Mouse (Mus musculus): ENCODE measurements around the gene Troap. TPM values are rescaled to one million over a fixed set of nuclear protein-coding genes. Genes with fewer than 3 reads are reported as not detected.
A peak's percentile ranks its signal among the peaks of the same experiment; 100 is the strongest.

Troap gene
- polyA plus RNA-seq, 1 experiment from 2014 or later: 7.1 TPM

DNA sequence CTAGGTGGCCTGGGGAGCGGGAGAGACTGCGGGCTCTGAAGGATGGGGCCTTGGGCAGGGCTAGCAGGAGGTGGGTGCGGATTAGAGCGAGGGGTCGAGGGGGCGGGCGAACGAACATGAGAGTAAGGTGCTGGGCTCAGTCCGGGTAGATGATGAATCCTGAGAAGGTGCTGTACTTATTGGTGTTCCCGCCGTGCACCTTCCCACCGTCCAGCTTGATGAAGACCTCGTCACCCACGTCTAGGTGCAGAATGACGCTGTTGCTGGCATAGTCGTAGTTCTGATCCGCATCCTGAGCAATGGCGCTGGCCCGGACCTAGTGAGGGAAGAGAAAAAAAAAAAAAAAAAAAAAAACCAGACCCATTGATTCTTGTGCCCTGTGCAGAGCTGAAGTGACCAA is 10.2 kb downstream of the Troap start:
- Histone ChIP-seq H3K9ac (ENCODE audit: low read length) (no peak overlapping the region), H3K36me3 (ENCODE audit: control insufficient read depth, insufficient read depth, low read length) (no peaks in the 10 kb centered on the region; the same call in 1 of the 2 replicates), H3K4me2 (replicated peaks; ENCODE audit: low read depth) (no peak overlapping the region), H3K4me1 (replicated peaks; ENCODE audit: control insufficient read depth, insufficient read depth) (no peaks in the 10 kb centered on the region), H3K27ac (replicated peaks) (no peak overlapping the region), H3K4me3 (ENCODE audit: low read depth, low read length) (no peak overlapping the region), H3K9me3 (ENCODE audit: control insufficient read depth, low read length) (no peaks in the 10 kb centered on the region), H3K27me3 (ENCODE audit: control insufficient read depth, insufficient read depth, low read length) (peaks cover 18% of the 10 kb centered on the region; the same call in 1 of the 2 replicates)
- no peak for DNase-seq (ENCODE audit: low spot score)
- 23% methylated on average over 19 of the region's 19 CpGs for WGBS
- ATAC-seq (ENCODE audit: low FRiP score, low TSS enrichment): no peak
- TF ChIP-seq CTCF (IDR thresholded peaks at IDR 0.05; ENCODE audit: low read depth): no peak
- TF ChIP-seq EP300 (optimal IDR thresholded peaks at IDR 0.05): no peak

DNA sequence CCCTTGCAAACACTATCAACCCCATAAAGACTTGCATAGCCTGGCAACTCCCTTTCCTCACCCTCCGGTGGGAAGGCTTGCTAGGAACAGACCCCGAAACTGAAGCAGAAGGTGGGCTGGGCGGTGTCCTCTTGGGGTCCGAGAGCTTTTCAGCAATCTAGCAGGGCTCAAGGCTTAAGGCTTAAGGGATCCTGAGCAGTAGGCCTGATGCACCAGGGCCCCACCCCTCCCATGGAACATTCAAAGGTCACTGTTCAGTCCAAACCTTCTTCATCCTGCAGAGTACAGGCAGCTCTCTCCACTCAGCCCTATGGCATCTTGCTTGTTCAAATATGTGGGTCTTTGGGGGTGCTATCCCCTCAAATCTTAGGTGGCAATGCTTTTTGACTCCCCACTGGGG is 11.6 kb downstream of the Troap start:
- H3K27ac ChIP-seq (replicated peaks): no peak overlapping the region
- no peak overlapping the region for H3K4me3 ChIP-seq (ENCODE audit: low read depth, low read length)
- DNase-seq (ENCODE audit: low spot score) (no peak), ATAC-seq (ENCODE audit: low FRiP score, low TSS enrichment) (no peak)
- H3K9ac ChIP-seq (ENCODE audit: low read length): no peak overlapping the region
- no peaks in the 10 kb centered on the region for H3K9me3 ChIP-seq (ENCODE audit: control insufficient read depth, low read length)
- no peak for TF ChIP-seq CTCF (IDR thresholded peaks at IDR 0.05; ENCODE audit: low read depth)
- TF ChIP-seq EP300 (optimal IDR thresholded peaks at IDR 0.05): no peak
- H3K27me3 ChIP-seq (ENCODE audit: control insufficient read depth, insufficient read depth, low read length): peaks cover 18% of the 10 kb centered on the region; the same call in 1 of the 2 replicates
- H3K4me2 ChIP-seq (replicated peaks; ENCODE audit: low read depth): no peak overlapping the region
- no peaks in the 10 kb centered on the region for H3K4me1 ChIP-seq (replicated peaks; ENCODE audit: control insufficient read depth, insufficient read depth)
- no peaks in the 10 kb centered on the region; the same call in 1 of the 2 replicates for H3K36me3 ChIP-seq (ENCODE audit: control insufficient read depth, insufficient read depth, low read length)
- 85% methylated on average over 4 of the region's 4 CpGs for WGBS

DNA sequence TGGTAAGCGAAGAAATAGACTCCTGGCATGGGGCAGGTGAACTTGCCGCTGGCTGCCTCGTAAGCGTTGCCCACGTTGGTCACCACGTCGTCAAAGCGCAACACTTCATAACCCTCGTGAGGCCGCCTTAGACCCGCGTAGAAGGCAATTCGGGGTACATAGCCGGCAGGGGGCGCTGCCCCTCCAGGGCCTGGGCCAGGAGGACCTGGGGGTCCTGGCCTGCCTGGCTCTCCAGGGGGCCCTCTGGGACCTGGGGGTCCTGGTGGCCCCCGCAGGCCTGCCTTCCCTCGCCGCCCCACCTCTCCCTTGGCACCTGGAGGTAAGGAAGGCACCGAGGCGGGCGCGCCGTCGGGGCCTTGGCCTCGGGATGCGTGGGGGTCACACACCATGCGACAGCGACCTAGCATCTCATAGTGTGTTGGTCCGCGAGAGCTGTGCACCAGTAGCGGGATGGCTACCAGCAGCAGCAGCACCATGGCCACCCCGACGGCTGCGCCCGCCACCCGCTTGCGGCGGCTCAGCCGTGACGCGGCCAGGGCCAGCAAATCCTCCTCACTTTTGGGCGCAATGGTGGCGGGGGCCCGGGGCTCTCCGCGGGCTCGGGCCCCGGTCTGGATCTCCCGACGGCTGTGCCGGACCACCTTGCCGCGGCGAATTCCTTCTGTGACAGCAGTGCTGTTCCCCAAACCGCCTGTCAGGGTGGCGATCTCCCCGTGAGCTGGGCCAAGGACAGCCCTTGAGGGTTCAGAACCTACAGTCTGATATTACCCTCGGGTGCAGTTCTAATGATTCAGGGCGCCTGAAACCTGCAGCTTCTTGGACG is 13.1 kb downstream of the Troap start, which contains the start of gene C1ql4:
C1ql4 (minus strand) TSS at position 565 of the 823 bp plus-strand sequence.
- peak within 1 kb of the TSS; percentile 27 for H3K4me3 ChIP-seq (ENCODE audit: low read depth, low read length)
- H3K4me1 ChIP-seq (replicated peaks; ENCODE audit: control insufficient read depth, insufficient read depth): no peaks in the 10 kb centered on the region
- peak within 1 kb of the TSS; percentile 45 for H3K4me2 ChIP-seq (replicated peaks; ENCODE audit: low read depth)
- DNase-seq (ENCODE audit: low spot score) (peak; percentile 65), ATAC-seq (ENCODE audit: low FRiP score, low TSS enrichment) (no peak)
- H3K9ac ChIP-seq (ENCODE audit: low read length): 0 out of 2 replicates have a peak within 1 kb of the TSS, but pooled peaks have one; percentile 31
- 11% methylated on average over 60 of the region's 60 CpGs for WGBS
- no peaks in the 10 kb centered on the region for H3K9me3 ChIP-seq (ENCODE audit: control insufficient read depth, low read length)
- H3K36me3 ChIP-seq (ENCODE audit: control insufficient read depth, insufficient read depth, low read length): no peaks in the 10 kb centered on the region
- TF ChIP-seq CTCF (IDR thresholded peaks at IDR 0.05; ENCODE audit: low read depth): peak; percentile 72
- no peak for TF ChIP-seq EP300 (optimal IDR thresholded peaks at IDR 0.05)
- H3K27me3 ChIP-seq (ENCODE audit: control insufficient read depth, insufficient read depth, low read length): peaks cover 18% of the 10 kb centered on the region; the same call in 1 of the 2 replicates
- no peak within 1 kb of the TSS for H3K27ac ChIP-seq (replicated peaks)

DNA sequence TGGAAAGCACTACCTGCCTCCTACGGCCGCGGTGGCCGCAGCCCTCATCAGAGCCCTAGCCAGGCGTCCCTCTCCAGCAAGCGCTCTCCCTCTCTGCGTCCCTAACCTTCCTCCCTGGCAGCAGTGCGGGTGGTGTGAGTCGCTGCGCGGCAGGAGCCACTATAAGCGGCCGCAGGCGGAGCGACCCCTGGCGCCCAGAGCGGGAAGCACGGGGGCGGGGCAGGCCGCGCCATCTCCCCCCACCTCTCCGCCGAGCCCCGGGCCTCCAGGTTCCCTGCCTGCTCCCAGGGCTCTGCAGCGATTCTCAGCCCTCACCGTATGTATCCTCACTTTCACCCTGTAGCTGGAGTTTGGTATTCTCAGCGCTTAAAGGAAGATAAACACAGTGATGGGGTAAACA is 13.9 kb downstream of the Troap start:
- Histone ChIP-seq H3K27ac (replicated peaks) (no peak overlapping the region), H3K36me3 (ENCODE audit: control insufficient read depth, insufficient read depth, low read length) (no peaks in the 10 kb centered on the region), H3K9ac (ENCODE audit: low read length) (0 out of 2 replicates have a peak overlapping the region, but pooled peaks have one; percentile 31), H3K4me1 (replicated peaks; ENCODE audit: control insufficient read depth, insufficient read depth) (no peaks in the 10 kb centered on the region), H3K9me3 (ENCODE audit: control insufficient read depth, low read length) (no peaks in the 10 kb centered on the region), H3K4me2 (replicated peaks; ENCODE audit: low read depth) (peak overlapping the region; percentile 45), H3K27me3 (ENCODE audit: control insufficient read depth, insufficient read depth, low read length) (peaks cover 23% of the 10 kb centered on the region; the same call in 1 of the 2 replicates), H3K4me3 (ENCODE audit: low read depth, low read length) (peak overlapping the region; percentile 27)
- DNase-seq (ENCODE audit: low spot score): peak; percentile 89
- WGBS: 1% methylated on average over 26 of the region's 27 CpGs
- TF ChIP-seq EP300 (optimal IDR thresholded peaks at IDR 0.05) (no peak), CTCF (IDR thresholded peaks at IDR 0.05; ENCODE audit: low read depth) (peak; percentile 87)
- peak; percentile 79 for ATAC-seq (ENCODE audit: low FRiP score, low TSS enrichment)

DNA sequence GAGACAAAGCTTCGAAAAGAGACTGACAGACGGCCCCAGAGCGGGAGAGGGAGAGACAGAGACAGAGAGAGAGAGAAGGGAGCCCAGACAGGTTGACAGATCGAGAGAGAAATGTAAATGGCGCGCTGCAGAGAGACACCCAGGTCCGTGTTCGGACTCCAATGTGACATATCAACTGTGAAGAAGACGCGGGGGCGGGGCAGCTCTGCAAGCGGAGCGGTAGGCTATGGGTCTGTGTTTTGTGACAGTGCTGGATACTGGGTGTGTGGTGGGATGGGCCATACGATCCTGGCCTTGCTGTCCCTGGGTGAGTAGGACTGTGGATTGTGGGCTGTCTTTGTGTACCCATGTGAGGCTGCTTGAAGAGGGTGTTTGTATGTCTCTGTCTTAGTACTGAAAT is 14.7 kb downstream of the Troap start:
- H3K4me1 ChIP-seq (replicated peaks; ENCODE audit: control insufficient read depth, insufficient read depth): 0 out of 2 replicates have a peak, but pooled peaks cover 3% of the 10 kb centered on the region
- H3K36me3 ChIP-seq (ENCODE audit: control insufficient read depth, insufficient read depth, low read length): no peaks in the 10 kb centered on the region
- WGBS: 29% methylated on average over 14 of the region's 14 CpGs
- peaks cover 23% of the 10 kb centered on the region; the same call in 1 of the 2 replicates for H3K27me3 ChIP-seq (ENCODE audit: control insufficient read depth, insufficient read depth, low read length)
- H3K9me3 ChIP-seq (ENCODE audit: control insufficient read depth, low read length): no peaks in the 10 kb centered on the region
- H3K4me2 ChIP-seq (replicated peaks; ENCODE audit: low read depth): peak overlapping the region; percentile 45; the same call in 1 of the 2 replicates
- TF ChIP-seq CTCF (IDR thresholded peaks at IDR 0.05; ENCODE audit: low read depth) (no peak), EP300 (optimal IDR thresholded peaks at IDR 0.05) (no peak)
- DNase-seq (ENCODE audit: low spot score) (no peak), ATAC-seq (ENCODE audit: low FRiP score, low TSS enrichment) (no peak)
- H3K4me3 ChIP-seq (ENCODE audit: low read depth, low read length): no peak overlapping the region
- no peak overlapping the region for H3K27ac ChIP-seq (replicated peaks)
- no peak overlapping the region for H3K9ac ChIP-seq (ENCODE audit: low read length)

DNA sequence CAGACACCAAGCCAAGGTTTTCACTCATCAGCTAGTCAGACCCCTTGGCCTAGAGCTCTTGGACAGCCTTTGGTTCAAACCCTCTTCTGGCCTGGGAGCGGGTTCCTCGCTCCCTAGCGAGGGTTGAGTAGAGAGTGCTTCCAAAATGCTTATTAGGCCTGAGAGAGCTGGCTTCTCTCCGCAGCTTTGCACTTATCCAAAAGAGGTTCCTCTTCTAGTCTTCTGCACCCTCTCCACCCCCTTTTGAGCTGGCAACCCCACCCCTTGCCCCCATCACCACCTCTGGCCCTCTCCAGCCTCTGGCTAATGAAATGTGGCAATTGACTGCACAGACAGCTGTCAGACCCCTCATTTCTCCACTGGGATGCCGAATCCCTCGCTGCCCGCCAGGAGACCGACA is 18.5 kb downstream of the Troap start, which contains the start of gene Dnajc22:
Dnajc22 (plus strand) TSS at position 301 of the 400 bp plus-strand sequence.
- H3K4me2 ChIP-seq (replicated peaks; ENCODE audit: low read depth): peak within 1 kb of the TSS; percentile 64
- peaks cover 3% of the 10 kb centered on the region; the same call in 1 of the 2 replicates for H3K4me1 ChIP-seq (replicated peaks; ENCODE audit: control insufficient read depth, insufficient read depth)
- H3K36me3 ChIP-seq (ENCODE audit: control insufficient read depth, insufficient read depth, low read length): no peaks in the 10 kb centered on the region
- H3K4me3 ChIP-seq (ENCODE audit: low read depth, low read length): peak within 1 kb of the TSS; percentile 38
- H3K27me3 ChIP-seq (ENCODE audit: control insufficient read depth, insufficient read depth, low read length): peaks cover 28% of the 10 kb centered on the region; the same call in 1 of the 2 replicates
- H3K27ac ChIP-seq (replicated peaks): no peak within 1 kb of the TSS
- H3K9ac ChIP-seq (ENCODE audit: low read length): peak within 1 kb of the TSS; percentile 31
- H3K9me3 ChIP-seq (ENCODE audit: control insufficient read depth, low read length): no peaks in the 10 kb centered on the region
- DNase-seq (ENCODE audit: low spot score) (no peak), ATAC-seq (ENCODE audit: low FRiP score, low TSS enrichment) (no peak)
- WGBS: 74% methylated on average over 8 of the region's 8 CpGs
- no peak for TF ChIP-seq EP300 (optimal IDR thresholded peaks at IDR 0.05)
- TF ChIP-seq CTCF (IDR thresholded peaks at IDR 0.05; ENCODE audit: low read depth): no peak

Data from stomach, postnatal 0 days (tissue).